8 mouse cellular contexts compared by ENCODE assay signal in the genomic region with DNA sequence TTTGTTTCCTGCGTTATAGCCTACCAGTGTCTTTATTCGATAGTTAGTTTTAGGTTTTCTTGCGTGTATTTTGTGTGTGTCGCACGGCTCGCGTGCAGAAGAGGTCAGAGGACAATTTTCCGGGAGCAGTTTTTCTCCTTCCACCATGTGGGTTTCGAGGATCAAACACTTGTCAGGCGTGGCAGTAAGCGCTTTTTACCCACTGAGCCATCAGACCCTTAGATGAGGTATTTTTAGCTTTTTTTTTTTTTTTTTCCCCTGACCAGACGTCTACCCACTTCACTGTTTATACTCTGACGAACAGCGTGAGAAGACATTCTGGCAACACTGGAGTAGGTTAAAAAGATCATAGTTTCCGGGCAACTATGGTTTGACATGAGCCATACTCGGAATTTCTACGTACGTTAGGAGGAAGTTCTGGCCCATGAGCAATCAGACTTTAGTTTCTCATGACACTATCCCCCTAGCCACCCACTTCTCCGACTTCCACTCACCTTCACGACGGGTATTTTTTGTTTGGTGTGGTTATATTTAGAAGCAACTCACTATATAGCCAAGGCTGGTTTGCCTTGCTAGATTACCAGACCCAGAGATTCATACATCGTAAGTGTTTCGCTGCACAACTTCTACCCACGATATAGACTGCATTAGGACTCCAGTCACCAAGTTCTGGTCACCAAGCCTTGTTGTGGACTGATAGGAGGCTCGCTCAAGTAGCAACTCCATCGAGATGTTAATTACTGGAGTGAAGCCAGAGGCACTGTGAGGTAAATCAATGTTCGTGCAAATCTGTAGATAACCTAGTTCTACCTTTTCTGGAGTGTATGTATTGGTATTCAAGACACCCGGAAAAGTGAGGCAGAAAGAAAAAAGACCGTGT. TPM values are rescaled to one million over a fixed set of nuclear protein-coding genes. Genes with fewer than 3 reads are reported as not detected.
DNase-seq lines count a peak whose midpoint lies in the region; ATAC-seq and TF ChIP-seq lines count a peak whose summit lies in the region.

No protein-coding gene starts in this region.

- H3K9me3 ChIP-seq in heart, embryonic 11.5 days (replicated peaks; ENCODE audit: control insufficient read depth, low read length) = no peaks in the 10 kb centered on the region
- H3K9me3 ChIP-seq in ES-E14 (ENCODE audit: control insufficient read depth, insufficient read depth, low read depth, low read length) = no peaks in the 10 kb centered on the region
- no peaks in the 10 kb centered on the region for H3K9me3 ChIP-seq in forebrain, embryonic 14.5 days (replicated peaks; ENCODE audit: control insufficient read depth, low read length)
- H3K9me3 ChIP-seq in limb, embryonic 15.5 days = no peaks in the 10 kb centered on the region
- H3K9me3 ChIP-seq in neural tube, embryonic 12.5 days = no peaks in the 10 kb centered on the region

- DNase-seq in heart, postnatal 14 days = no peak
- no peak for DNase-seq in ES-E14 (ENCODE audit: low read depth, low spot score)
- no peak for DNase-seq in forebrain, embryonic 14.5 days (ENCODE audit: low spot score)
- no peak for DNase-seq in urinary bladder, postnatal 10 days (ENCODE audit: low spot score)
- no peak for DNase-seq in retina, postnatal 1 day

- WGBS in heart, embryonic 11.5 days (ENCODE audit: insufficient replicate concordance) = 21% methylated on average over 29 of the region's 29 CpGs
- WGBS in forebrain, embryonic 14.5 days = 33% methylated on average over 29 of the region's 29 CpGs
- WGBS in limb, embryonic 15.5 days = 26% methylated on average over 29 of the region's 29 CpGs
- WGBS in neural tube, embryonic 12.5 days = 34% methylated on average over 29 of the region's 29 CpGs

- H3K27me3 ChIP-seq in heart, embryonic 11.5 days (ENCODE audit: control insufficient read depth, insufficient read depth, low read length) = no peaks in the 10 kb centered on the region
- H3K27me3 ChIP-seq in forebrain, embryonic 14.5 days (replicated peaks; ENCODE audit: control insufficient read depth, insufficient read depth, low read length) = no peaks in the 10 kb centered on the region
- no peaks in the 10 kb centered on the region for H3K27me3 ChIP-seq in limb, embryonic 15.5 days
- no peaks in the 10 kb centered on the region for H3K27me3 ChIP-seq in neural tube, embryonic 12.5 days (replicated peaks)

- no peak for ATAC-seq in heart, embryonic 11.5 days (replicated peaks; ENCODE audit: insufficient number of reproducible peaks, low FRiP score, low TSS enrichment)
- ATAC-seq in forebrain, embryonic 14.5 days = peak; percentile 54
- ATAC-seq in limb, embryonic 15.5 days (ENCODE audit: insufficient number of reproducible peaks, low FRiP score, low TSS enrichment, low read depth) = 0 out of 2 replicates have a peak, but pooled peaks have one; percentile 16
- no peak for ATAC-seq in neural tube, embryonic 12.5 days (ENCODE audit: low FRiP score, low read depth)

- peak overlapping the region; percentile 85 for H3K4me2 ChIP-seq in heart, embryonic 11.5 days
- peak overlapping the region; percentile 94 for H3K4me2 ChIP-seq in forebrain, embryonic 14.5 days (ENCODE audit: low read length)
- H3K4me2 ChIP-seq in limb, embryonic 15.5 days = peak overlapping the region; percentile 65
- H3K4me2 ChIP-seq in neural tube, embryonic 12.5 days (replicated peaks) = peak overlapping the region; percentile 76

- H3K4me1 ChIP-seq in heart, embryonic 11.5 days (ENCODE audit: control insufficient read depth, insufficient read depth, low read length) = peaks cover 5% of the 10 kb centered on the region
- peaks cover 4 to 5% of the 10 kb centered on the region in 2 experiments; a peak in 3 of 4 replicates for H3K4me1 ChIP-seq in ES-E14 (ENCODE audit: control insufficient read depth in 2 of 2, insufficient read depth in 2 of 2, low read length in 2 of 2, poor library complexity in 1 of 2)
- H3K4me1 ChIP-seq in forebrain, embryonic 14.5 days (ENCODE audit: control insufficient read depth, insufficient read depth, low read length) = peaks cover 12% of the 10 kb centered on the region
- H3K4me1 ChIP-seq in limb, embryonic 15.5 days = peaks cover 13% of the 10 kb centered on the region
- peaks cover 19% of the 10 kb centered on the region for H3K4me1 ChIP-seq in neural tube, embryonic 12.5 days

- peak overlapping the region; percentile 88 for H3K27ac ChIP-seq in heart, embryonic 11.5 days (ENCODE audit: low read depth, low read length)
- peak overlapping the region; percentile 49; the same call in 1 of the 2 replicates for H3K27ac ChIP-seq in ES-E14 (ENCODE audit: insufficient read depth, low read depth, low read length, poor library complexity, severe bottlenecking)
- peak overlapping the region; percentile 84; the same call in 1 of the 2 replicates for H3K27ac ChIP-seq in forebrain, embryonic 14.5 days (ENCODE audit: low read depth, low read length)
- peak overlapping the region; percentile 93 for H3K27ac ChIP-seq in limb, embryonic 15.5 days
- no peak overlapping the region for H3K27ac ChIP-seq in neural tube, embryonic 12.5 days

- in situ Hi-C loops in ES-E14 (cut with MboI; ENCODE audit: low sequenced_read_pairs in 2 of 2, unreplicated experiment in 2 of 2) = no loop called here

- H3K36me3 ChIP-seq in heart, embryonic 11.5 days (ENCODE audit: control insufficient read depth, insufficient read depth, low read length) = no peaks in the 10 kb centered on the region; the same call in 1 of the 2 replicates
- no peaks in the 10 kb centered on the region for H3K36me3 ChIP-seq in ES-E14 (ENCODE audit: control insufficient read depth, insufficient read depth, low read length, poor library complexity, severe bottlenecking)
- H3K36me3 ChIP-seq in forebrain, embryonic 14.5 days (ENCODE audit: control insufficient read depth, insufficient read depth, low read length) = no peaks in the 10 kb centered on the region
- H3K36me3 ChIP-seq in limb, embryonic 15.5 days = no peaks in the 10 kb centered on the region
- H3K36me3 ChIP-seq in neural tube, embryonic 12.5 days = no peaks in the 10 kb centered on the region

- intact Hi-C loops in heart, postnatal 14 days (cut with DNase I) = loop anchor here (1.0 to 5.0 kb wide), 2 partner anchors 14 to 52 kb away; a partner anchor contains a TSS

- peak overlapping the region; percentile 83 for H3K9ac ChIP-seq in heart, embryonic 11.5 days (ENCODE audit: low read depth, low read length)
- H3K9ac ChIP-seq in ES-E14 (ENCODE audit: insufficient read depth, low read depth, low read length, poor library complexity, severe bottlenecking) = peak overlapping the region; percentile 59; the same call in 1 of the 2 replicates
- peak overlapping the region; percentile 91 for H3K9ac ChIP-seq in forebrain, embryonic 14.5 days (ENCODE audit: low read length)
- no peak overlapping the region for H3K9ac ChIP-seq in limb, embryonic 15.5 days
- peak overlapping the region; percentile 92 for H3K9ac ChIP-seq in neural tube, embryonic 12.5 days

- peak overlapping the region; percentile 77 for H3K4me3 ChIP-seq in heart, embryonic 11.5 days (ENCODE audit: low read depth, low read length)
- peak overlapping the region; percentile 69 to 74 for H3K4me3 ChIP-seq in ES-E14 (ENCODE audit: insufficient read depth in 1 of 2, low read depth in 1 of 2, low read length in 2 of 2, poor library complexity in 1 of 2, severe bottlenecking in 1 of 2)
- H3K4me3 ChIP-seq in forebrain, embryonic 14.5 days (ENCODE audit: low read depth, low read length) = peak overlapping the region; percentile 98
- peak overlapping the region; percentile 98 for H3K4me3 ChIP-seq in limb, embryonic 15.5 days
- peak overlapping the region; percentile 99 for H3K4me3 ChIP-seq in neural tube, embryonic 12.5 days

TF ChIP-seq in ES-E14, 5 proteins besides CTCF, POLR2A, EP300 and RAD21:
- no peak for TF ChIP-seq MAFK (IDR thresholded peaks at IDR 0.05; ENCODE audit: insufficient read depth, low read depth, low read length)
- TF ChIP-seq ZC3H11A (IDR thresholded peaks at IDR 0.05; ENCODE audit: borderline replicate concordance, low read depth, low read length) = no peak
- no peak for TF ChIP-seq ZNF384 (IDR thresholded peaks at IDR 0.05; ENCODE audit: low read depth, low read length)
- no peak for TF ChIP-seq HCFC1 (IDR thresholded peaks at IDR 0.05; ENCODE audit: borderline replicate concordance, insufficient read depth, low read length)

RNA-seq across cellular contexts. Expression of a gene that starts 0.6 kb away (rescaled TPM):
- 37.6 and 44.3 TPM in 2 replicates for polyA plus RNA-seq in heart, embryonic 11.5 days (2014; fragmentation: Nextera tagmentation; extraction: Ambion mirVana)
- total RNA-seq in heart, postnatal 14 days (2021) = 10 to 100 TPM; 47.7 to 48.0 TPM
- total RNA-seq in ES-E14 (2012; rRNA removed) = 98.7 and 128 TPM in 2 replicates
- polyA plus RNA-seq in forebrain, embryonic 14.5 days (2014; fragmentation: Nextera tagmentation; extraction: Ambion mirVana) = 37.5 and 42.4 TPM in 2 replicates
- 43.8 and 44.4 TPM in 2 replicates for polyA plus RNA-seq in limb, embryonic 15.5 days (2015; fragmentation: Nextera tagmentation; extraction: Ambion mirVana)
- 56.2 and 57.2 TPM in 2 replicates for polyA plus RNA-seq in neural tube, embryonic 12.5 days (2016; fragmentation: Nextera tagmentation; extraction: Ambion mirVana)

RNA-seq across cellular contexts. Expression of a gene that starts 12.1 kb away (rescaled TPM):
- 30.3 and 45.9 TPM in 2 replicates for polyA plus RNA-seq in heart, embryonic 11.5 days (2014; fragmentation: Nextera tagmentation; extraction: Ambion mirVana)
- total RNA-seq in heart, postnatal 14 days (2021) = 100 to 1,000 TPM; 222 to 228 TPM
- 42.0 and 59.4 TPM in 2 replicates for total RNA-seq in ES-E14 (2012; rRNA removed)
- 23.5 and 24.8 TPM in 2 replicates for polyA plus RNA-seq in forebrain, embryonic 14.5 days (2014; fragmentation: Nextera tagmentation; extraction: Ambion mirVana)
- 37.1 and 38.3 TPM in 2 replicates for polyA plus RNA-seq in limb, embryonic 15.5 days (2015; fragmentation: Nextera tagmentation; extraction: Ambion mirVana)
- polyA plus RNA-seq in neural tube, embryonic 12.5 days (2016; fragmentation: Nextera tagmentation; extraction: Ambion mirVana) = 40.1 and 41.8 TPM in 2 replicates

RNA-seq across cellular contexts. Expression of a gene that starts 39.3 kb away (rescaled TPM):
- polyA plus RNA-seq in heart, embryonic 11.5 days (2014; fragmentation: Nextera tagmentation; extraction: Ambion mirVana) = 29.8 and 33.7 TPM in 2 replicates
- 10 to 100 TPM; 74.3 to 75.9 TPM for total RNA-seq in heart, postnatal 14 days (2021)
- total RNA-seq in ES-E14 (2012; rRNA removed) = 12.0 and 18.2 TPM in 2 replicates
- 32.4 and 39.1 TPM in 2 replicates for polyA plus RNA-seq in forebrain, embryonic 14.5 days (2014; fragmentation: Nextera tagmentation; extraction: Ambion mirVana)
- polyA plus RNA-seq in limb, embryonic 15.5 days (2015; fragmentation: Nextera tagmentation; extraction: Ambion mirVana) = 24.2 and 28.2 TPM in 2 replicates
- 59.2 and 66.4 TPM in 2 replicates for polyA plus RNA-seq in neural tube, embryonic 12.5 days (2016; fragmentation: Nextera tagmentation; extraction: Ambion mirVana)

RNA-seq across cellular contexts. Expression of a gene that starts 52.3 kb away (rescaled TPM):
- 14.7 and 15.0 TPM in 2 replicates for polyA plus RNA-seq in heart, embryonic 11.5 days (2014; fragmentation: Nextera tagmentation; extraction: Ambion mirVana)
- total RNA-seq in heart, postnatal 14 days (2021) = 10 to 100 TPM; 14.3 to 16.6 TPM
- 13.7 and 18.1 TPM in 2 replicates for total RNA-seq in ES-E14 (2012; rRNA removed)
- polyA plus RNA-seq in forebrain, embryonic 14.5 days (2014; fragmentation: Nextera tagmentation; extraction: Ambion mirVana) = 14.5 and 18.1 TPM in 2 replicates
- polyA plus RNA-seq in limb, embryonic 15.5 days (2015; fragmentation: Nextera tagmentation; extraction: Ambion mirVana) = 8.8 and 10.8 TPM in 2 replicates
- polyA plus RNA-seq in neural tube, embryonic 12.5 days (2016; fragmentation: Nextera tagmentation; extraction: Ambion mirVana) = 20.9 and 21.3 TPM in 2 replicates

Comparison
In these comparisons a context has a peak if more than half of its experiments do, and no peak if none do; other contexts are left out.
1. ATAC-seq: peak in forebrain, embryonic 14.5 days (single experiment) and limb, embryonic 15.5 days (single experiment); none in heart, embryonic 11.5 days (single experiment) and neural tube, embryonic 12.5 days (single experiment).
2. Peak in every context shown above with its lines, with median percentiles within 50 percentile points of each other: H3K4me2 ChIP-seq and H3K4me3 ChIP-seq.